Mouse (Mus musculus): Measurements from ENCODE around the gene Specc1l.
"Not testable (repeated sequence)": the region's sequence is repeated elsewhere in the genome, so short reads cannot be mapped to it uniquely, and the experiment has no call there.

The Specc1l gene

GRCm38 (mm10) chr10:75277501-75277900, 65.6 kb downstream of the Specc1l start:
- DNase-seq (ENCODE audit: low read depth, low spot score), result peak; percentile 20

GRCm38 (mm10) chr10:75282648-75283047, 70.8 kb downstream of the Specc1l start:
- peak; percentile 61 for DNase-seq (ENCODE audit: low read depth, low spot score)

DNA sequence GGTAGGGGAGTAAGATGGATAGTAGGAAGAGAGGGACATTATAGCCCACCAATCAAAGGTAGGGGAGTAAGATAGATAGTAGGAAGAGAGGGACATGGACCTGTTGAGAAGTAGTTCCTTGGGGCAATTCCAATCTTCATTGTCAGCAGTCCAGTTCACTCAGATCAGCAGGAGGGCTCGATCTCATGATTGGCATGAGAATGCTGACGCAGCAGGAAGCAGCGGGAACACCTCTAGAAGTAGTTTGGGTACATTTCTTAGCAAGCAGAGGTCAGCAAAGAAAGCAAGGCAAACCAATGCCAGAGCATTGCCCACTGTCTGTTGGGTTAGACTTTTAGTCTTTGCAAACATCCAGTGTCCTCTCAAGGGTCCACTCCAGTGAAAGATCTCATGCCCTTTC, 71.9 kb downstream of the Specc1l start:
- no peak for DNase-seq (ENCODE audit: low read depth, low spot score)

GRCm38 (mm10) chr10:75288579-75288978, 76.7 kb downstream of the Specc1l start:
- no peak for DNase-seq (ENCODE audit: low read depth, low spot score)

DNA sequence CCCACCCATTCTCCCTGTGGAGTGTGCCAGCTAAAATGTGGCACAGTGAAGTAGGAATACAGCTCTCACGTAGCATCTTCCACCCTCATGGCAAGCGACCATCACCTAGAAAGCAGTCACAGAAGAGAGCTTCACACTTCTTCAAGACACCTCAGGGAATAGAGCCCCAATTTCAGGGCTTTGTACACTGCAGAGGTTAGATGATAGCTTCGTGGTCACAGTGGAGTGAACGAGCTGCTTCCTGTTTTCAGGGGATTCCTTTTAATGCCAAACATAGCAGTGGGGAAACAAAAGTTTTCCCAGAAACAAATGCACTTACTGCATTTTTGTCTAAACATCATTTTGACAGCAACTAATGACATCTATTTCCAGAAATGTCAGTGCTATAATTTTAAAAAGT, 77.5 kb downstream of the Specc1l start:
- DNase-seq (ENCODE audit: low read depth, low spot score), result peak; percentile 40

- DNase-seq (ENCODE audit: low read depth, low spot score), result no peak
These were observed 78.8 kb downstream of the Specc1l start for GRCm38 (mm10) chr10:75290650-75291049.

GRCm38 (mm10) chr10:75291338-75291737, 79.5 kb downstream of the Specc1l start:
- DNase-seq (ENCODE audit: low read depth, low spot score), result no peak

- not testable (repeated sequence) for DNase-seq (ENCODE audit: low read depth, low spot score)
These were observed 80.3 kb downstream of the Specc1l start for GRCm38 (mm10) chr10:75292206-75292605.

DNA sequence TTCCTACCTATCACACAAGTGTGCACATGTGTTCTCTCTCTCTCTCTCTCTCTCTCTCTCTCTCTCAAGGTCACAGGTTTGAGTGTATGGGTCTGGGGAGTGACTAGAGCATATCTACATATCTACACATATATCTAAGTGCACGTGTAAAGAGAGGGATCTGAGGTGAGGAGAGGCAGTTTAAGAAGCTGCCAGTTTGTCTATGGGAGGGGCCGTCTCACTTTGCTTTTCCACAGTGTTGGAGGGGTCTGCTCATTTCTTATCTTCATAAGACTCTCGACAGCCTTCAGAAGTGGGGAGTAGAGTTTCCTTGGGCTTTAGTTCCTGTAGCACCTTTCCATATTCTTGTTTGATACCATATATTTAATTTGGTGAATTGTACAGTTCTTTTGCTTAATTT, 81.4 kb downstream of the Specc1l start:
- DNase-seq (ENCODE audit: low read depth, low spot score), result no peak

DNA sequence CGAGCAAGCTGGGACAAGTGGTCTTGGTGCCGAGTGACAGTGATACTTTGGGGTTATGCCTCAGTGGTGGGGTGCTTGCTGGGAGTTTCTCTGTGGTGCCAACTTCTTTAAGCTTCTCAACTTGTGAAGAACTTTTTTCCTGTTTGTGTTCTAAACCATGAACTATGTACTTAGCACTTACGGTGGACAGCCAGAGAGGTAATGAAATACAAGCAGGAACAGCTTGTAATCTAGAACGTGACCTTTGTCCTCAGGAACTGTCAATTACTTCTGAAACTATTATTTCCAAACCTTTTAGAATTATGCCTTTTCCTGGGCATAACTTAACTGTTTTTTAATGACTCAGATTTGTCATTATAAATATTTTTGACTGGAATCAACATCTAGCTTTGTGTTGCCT, 82.5 kb downstream of the Specc1l start:
- no peak for DNase-seq (ENCODE audit: low read depth, low spot score)

DNA sequence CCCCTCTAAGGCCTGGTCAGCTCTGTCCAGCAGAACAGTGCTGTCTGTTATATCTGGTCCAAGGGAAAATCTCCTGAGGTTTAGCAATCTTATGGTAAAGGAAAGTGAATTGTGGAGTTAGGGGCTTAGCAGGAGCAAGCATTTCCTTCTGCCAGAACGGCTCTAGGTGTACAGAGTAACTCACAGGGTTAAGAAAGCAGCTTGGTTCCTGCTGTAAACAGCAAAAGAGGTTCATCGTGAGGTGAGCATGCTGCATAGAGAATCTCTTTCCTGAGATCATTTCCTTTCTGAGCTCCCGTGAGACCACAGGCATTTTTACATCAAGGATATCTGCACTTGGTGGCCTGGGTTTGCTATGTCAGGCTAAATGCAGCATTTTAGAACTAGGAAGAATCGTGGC, 83.1 kb downstream of the Specc1l start:
- DNase-seq (ENCODE audit: low read depth, low spot score), result no peak

GRCm38 (mm10) chr10:75298608-75299007, 86.7 kb downstream of the Specc1l start:
- no peak for DNase-seq (ENCODE audit: low read depth, low spot score)

GRCm38 (mm10) chr10:75299785-75300418, 88.0 kb downstream of the Specc1l start:
- DNase-seq (ENCODE audit: low read depth, low spot score), result peak; percentile 29

GRCm38 (mm10) chr10:75301195-75301806, 89.4 kb downstream of the Specc1l start:
- DNase-seq (ENCODE audit: low read depth, low spot score), result no peak

- no peak for DNase-seq (ENCODE audit: low read depth, low spot score)
These were observed 90.1 kb downstream of the Specc1l start for GRCm38 (mm10) chr10:75301937-75302336.

GRCm38 (mm10) chr10:75302536-75302935, 90.7 kb downstream of the Specc1l start:
- no peak for DNase-seq (ENCODE audit: low read depth, low spot score)

DNA sequence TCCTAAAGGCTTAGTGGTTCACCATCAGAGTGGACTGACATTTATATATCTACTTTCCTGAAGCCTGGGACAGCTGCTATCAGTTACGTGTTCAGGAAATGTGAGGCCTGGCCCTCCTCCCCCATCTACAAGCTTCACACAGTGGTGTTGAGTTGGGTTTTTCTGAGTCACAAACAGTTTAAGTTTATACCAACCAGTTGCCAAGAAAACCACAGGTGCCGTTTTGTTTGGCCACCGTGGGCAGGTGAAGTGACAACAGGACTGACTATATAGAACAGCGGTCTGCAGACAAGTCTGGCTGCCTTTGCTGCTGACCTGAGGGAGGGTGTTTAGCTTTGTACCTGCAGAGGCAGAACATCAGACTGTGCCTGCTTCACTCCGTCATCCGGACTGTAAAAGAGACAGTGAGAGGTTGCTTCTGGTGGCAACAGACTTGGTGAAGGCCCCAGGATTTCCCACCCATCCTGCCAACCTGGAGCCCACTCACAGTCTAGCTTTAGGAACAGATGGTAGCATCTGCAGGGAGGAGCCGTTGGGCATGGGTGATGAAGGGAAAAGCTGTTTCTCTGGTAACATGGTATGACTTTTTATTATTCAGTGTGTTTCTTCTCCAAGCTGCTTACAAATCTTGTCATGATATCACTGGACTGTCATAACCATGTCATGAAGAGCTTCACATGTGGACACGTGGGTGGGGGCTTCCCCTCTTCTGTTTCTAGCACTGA, 91.6 kb downstream of the Specc1l start:
- DNase-seq (ENCODE audit: low read depth, low spot score), result no peak

GRCm38 (mm10) chr10:75304049-75304405, 92.2 kb downstream of the Specc1l start:
- no peak for DNase-seq (ENCODE audit: low read depth, low spot score)

DNA sequence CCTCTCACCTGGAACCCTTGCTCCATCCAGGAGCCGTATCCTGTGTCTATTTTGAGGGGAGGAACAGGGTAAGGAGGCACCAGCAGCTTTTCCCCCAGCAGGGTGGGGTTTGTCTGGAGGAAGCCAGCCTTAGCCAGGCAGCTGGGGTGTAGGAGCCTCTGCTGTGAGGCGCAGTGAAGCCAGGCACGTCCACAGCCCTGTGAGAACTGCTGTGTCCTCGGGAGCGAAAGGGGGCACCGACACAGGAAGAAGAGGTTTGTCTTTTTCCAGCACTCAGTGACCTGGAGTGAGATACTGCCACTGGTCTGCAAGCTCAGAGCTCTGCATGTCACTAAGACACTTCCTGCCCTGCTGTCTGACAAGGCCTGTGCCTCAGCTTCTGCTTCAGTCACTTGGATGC, 92.5 kb downstream of the Specc1l start:
- DNase-seq (ENCODE audit: low read depth, low spot score), result no peak

DNA sequence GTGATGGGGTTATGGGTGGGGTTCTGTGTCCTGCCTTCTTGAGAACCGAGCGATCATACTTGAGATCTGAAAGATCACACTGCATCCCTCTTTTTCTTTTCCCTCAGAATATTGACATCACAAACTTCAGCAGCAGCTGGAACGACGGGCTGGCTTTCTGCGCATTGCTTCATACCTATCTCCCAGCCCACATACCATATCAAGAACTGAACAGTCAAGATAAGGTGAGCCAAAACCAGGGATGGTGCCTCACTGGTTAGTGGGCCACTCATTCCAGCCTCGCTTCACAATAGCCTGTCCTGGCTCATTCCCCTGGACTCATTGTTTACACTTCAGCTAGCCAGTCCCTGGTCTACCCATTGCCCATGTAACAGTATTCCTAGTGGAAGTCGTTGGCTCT, 95.3 kb downstream of the Specc1l start:
- DNase-seq (ENCODE audit: low read depth, low spot score), result no peak

- DNase-seq (ENCODE audit: low read depth, low spot score), result no peak
These were observed 100.5 kb downstream of the Specc1l start for GRCm38 (mm10) chr10:75312361-75312760.

DNA sequence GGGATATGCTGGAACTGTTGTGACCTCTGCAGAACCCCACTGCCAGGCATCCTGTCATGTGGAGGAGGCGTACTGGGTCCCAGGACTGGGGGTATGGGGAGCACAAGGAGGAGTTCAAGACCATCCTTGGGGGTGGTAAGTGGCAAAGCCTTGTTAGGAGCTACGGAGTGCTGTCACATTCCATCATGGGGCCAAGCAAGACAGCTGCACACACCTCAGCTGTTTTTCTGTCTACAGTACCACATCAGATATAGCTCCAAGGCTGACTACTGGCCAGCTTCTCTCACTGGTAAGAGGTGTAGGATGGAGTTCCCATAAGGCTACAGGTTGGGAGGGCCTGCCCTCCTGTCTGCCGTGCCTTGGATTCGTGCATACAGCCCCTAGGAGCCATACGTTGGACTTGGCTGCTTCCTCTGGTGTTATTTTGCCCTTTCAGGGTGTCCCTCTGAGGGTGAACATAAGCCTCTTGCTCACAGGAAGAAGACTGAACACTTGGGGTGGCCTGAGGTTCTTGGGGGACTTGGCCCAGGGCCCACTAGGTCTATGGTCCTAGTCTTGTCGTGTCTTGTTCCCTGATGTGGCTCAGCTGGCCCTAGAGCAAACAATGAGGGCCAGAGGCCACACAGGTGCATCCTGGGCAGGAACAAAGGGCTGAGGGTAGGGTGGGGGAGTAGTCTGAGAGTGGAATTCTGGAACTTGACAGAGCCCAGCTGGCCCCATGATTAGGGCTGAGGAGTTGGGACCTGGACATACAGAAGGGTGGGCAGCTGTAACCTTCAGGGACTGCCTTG, 102.5 kb downstream of the Specc1l start:
- no peak for DNase-seq (ENCODE audit: low read depth, low spot score)
